Mouse (Mus musculus): ENCODE results near the gene Atp6v0c. TPM values are rescaled to one million over a fixed set of nuclear protein-coding genes. Genes with fewer than 3 reads are reported as not detected.
"Not testable (repeated sequence)": the region's sequence is repeated elsewhere in the genome, so short reads cannot be mapped to it uniquely, and the experiment has no call there.

The Atp6v0c gene
- total RNA-seq, 4 experiments from 2014 or later = 996 to 1,139 (median 1,074) TPM

- DNase-seq (ENCODE audit: low spot score in 2 of 2) = no peak
Measured at GRCm38 (mm10) chr17:24157121-24157520, 12.4 kb downstream of the Atp6v0c start.

GRCm38 (mm10) chr17:24156394-24156793 is 13.1 kb downstream of the Atp6v0c start:
- no peak for DNase-seq (ENCODE audit: low spot score in 2 of 2)

- DNase-seq (ENCODE audit: low spot score in 2 of 2) = no peak
Measured at GRCm38 (mm10) chr17:24155742-24156141, 13.8 kb downstream of the Atp6v0c start.

GRCm38 (mm10) chr17:24154463-24154862 is 15.0 kb downstream of the Atp6v0c start:
- no peak for DNase-seq (ENCODE audit: low spot score in 2 of 2)

GRCm38 (mm10) chr17:24151890-24152563 is 17.5 kb downstream of the Atp6v0c start:
- DNase-seq (ENCODE audit: low spot score in 2 of 2) = peak in 1 of 2 experiments; percentile 71

GRCm38 (mm10) chr17:24151382-24151781 is 18.1 kb downstream of the Atp6v0c start:
- no peak for DNase-seq (ENCODE audit: low spot score in 2 of 2)

DNA sequence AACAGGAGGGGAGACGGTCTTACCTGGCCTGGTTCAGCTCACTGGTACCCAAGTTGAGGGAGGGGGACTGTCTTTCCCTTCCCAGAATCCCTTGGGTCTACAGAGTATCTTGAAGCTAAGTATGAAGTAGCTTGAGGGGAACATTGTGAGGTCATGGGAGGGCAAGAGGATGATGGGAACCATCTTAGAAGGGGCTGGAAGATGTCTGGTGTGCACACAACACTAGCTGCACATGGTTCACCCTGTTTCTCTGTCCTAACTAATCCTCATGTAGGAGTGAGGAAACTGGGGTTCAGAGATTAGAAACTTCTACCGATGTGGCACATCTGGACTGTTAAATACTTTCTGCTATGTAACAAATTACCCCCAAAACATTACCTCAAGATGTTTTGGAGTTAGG is 18.7 kb downstream of the Atp6v0c start, which contains the start of gene Pdpk1:
Gene Pdpk1, minus strand, starts transcription at position 101 of the 400 bp plus-strand sequence.
- no peak for DNase-seq (ENCODE audit: low spot score in 2 of 2)

DNA sequence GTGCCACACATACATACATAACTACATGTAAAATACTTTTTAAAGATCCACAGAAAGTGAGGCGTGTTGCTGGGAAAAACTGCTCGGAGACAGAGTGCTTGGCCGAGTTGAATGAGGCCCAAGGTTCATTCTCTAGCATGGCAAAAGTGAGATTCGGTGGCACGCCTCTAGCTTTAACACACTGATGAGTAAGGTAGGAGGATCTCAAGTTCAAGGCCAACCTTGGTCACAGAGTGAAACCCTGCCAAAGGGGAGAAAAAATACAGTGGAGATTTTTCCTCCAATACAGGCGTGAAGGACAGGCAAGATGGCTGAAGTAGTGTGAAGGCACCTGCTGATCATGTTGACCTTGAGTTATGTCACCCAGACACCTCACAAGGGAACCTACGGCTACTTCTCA is 20.1 kb downstream of the Atp6v0c start:
- no peak for DNase-seq (ENCODE audit: low spot score in 2 of 2)

DNA sequence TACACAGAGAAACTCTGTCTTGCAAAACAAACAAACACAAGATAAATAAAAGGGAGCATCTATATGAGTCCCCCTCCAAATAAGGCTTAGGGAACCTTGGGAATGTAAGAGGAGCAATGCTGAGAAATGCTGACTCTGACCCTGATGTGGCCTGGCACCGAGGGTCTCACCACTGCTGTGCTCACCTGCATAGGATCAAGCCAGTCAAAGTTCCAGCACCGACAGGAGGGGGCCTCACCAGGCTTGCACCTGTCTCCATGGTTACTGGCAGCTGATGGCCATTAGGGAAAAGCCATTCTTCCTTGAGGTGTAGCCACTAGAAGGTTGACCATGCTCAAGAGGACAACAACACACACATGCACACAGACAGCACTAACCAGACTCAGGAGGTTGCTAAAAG is 26.6 kb downstream of the Atp6v0c start:
- no peak for DNase-seq (ENCODE audit: low spot score in 2 of 2)

DNA sequence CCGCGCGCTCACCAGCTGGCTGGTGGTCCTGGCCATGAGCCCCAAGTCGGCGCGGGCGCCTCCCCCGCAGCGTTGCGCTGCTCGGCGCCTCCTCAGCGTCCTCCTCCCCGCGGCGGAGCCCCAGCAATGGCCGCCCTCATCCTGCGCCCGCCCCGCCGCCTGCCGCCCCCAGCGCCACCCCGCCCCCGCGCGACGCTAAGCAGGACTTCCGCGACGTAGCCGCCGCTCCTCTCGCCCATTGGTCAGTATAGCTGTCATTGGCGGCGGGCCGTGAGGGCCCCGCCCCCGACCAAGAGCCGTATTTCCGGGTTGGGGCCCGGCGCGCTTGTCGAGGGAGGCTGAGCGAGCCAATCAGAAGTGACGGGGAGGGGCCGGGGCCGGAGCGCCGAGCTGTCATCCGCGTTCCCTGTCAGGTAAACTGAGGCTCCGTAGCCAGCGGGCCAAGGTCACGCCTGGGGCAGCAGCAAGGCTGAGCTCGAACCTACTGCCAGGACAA is 28.0 kb downstream of the Atp6v0c start:
- peak; percentile 95 to 96 for DNase-seq (ENCODE audit: low spot score in 2 of 2)

DNA sequence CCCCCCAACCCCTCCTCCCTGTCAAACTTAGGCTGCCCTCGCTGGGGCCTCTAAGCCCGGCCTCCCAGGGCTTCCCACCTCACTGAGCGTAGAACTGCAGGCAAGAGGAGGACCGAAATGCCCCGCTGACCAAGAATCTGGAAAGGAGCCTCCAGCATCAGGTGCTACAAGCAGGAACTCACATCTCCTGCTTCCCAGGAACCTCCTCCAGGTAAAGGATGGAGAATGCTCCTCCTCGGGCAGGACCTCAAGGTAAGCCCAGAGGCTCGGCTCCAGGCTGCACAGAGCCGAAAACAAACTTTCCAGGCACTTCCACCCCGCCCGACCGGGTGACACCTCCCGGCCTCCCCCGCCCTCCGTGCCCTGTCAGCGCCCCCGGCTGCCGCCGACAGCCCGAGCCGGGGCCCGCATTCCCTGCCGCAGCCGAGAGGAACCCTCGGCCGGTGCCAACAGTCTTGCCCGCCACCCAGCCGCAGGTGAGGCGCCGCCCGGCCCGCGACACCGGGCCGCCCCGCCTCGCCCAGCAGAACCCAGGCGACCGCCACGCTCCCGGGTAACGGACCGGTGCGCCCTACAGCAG is 28.6 kb downstream of the Atp6v0c start:
- DNase-seq (ENCODE audit: low spot score in 2 of 2) = no peak

GRCm38 (mm10) chr17:24139968-24140367 is 29.5 kb downstream of the Atp6v0c start:
- no peak for DNase-seq (ENCODE audit: low spot score in 2 of 2)

DNA sequence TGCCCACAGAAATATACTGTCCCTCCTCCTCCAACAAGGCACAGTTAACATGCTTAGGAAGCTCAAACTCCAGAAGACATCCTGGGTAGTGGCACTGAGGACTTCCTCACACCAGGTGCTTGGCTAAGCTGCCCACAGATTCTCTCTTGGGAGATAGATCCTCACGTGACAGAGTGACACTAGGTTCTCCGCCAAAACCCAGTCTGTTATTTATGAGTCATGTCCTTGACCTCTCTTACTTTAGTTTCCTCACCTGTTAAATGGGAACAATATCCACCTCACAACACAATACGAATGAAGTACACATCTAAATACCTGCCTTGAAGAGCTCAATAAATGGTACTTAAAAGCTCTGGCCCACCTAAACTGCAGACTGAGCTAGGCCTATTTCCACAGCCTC is 30.2 kb downstream of the Atp6v0c start:
- DNase-seq (ENCODE audit: low spot score in 2 of 2) = no peak

DNA sequence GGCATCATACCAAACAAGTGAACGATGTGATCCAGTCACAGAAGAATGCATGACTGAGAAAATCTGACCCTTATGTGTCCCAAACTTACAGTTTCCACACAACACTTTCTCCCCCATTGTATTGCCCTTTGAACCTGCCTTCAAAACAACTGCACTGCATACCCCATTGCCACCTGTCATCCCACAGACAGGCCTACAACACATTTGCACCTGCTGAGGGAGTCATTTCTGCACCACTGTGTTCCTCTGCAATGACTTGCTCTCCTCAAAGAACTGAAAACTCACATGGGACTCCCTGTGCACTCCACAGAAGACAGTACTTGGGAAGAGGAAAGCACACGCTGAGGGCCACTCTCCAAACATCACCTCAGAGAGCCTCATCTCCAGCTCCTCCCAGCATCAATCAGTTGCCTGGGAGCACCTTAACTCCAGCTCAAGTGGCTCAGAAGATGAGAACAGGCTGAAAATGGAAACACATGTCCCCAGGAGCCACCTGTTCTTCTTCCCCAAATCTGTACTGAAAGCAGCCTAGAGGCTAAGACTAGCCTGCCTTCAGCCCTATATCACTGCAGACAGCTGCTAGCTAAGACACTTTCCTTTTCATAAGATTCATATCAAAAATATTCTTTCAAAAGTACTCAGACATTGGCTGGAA is 32.1 kb downstream of the Atp6v0c start:
- DNase-seq (ENCODE audit: low spot score in 2 of 2) = no peak

DNA sequence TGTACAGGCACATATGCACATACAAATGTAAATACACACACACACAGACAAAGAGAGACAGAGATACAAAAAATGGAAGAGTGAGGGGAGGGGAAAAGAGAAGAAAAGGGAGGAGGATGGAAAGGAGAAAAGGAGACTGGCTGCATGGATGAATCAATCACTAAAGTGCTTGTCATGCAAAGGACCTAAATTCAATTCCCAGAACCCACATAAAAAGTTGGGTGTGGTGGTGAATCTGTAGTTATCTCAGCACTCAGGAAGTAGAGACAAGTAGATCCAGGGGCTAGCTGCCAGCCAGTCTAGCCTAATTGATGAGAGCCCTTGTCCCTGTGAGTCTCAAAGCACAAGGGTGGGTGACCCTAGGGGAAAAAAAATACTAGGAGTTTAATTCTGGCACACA is 35.4 kb downstream of the Atp6v0c start:
- no peak for DNase-seq (ENCODE audit: low spot score in 2 of 2)

DNA sequence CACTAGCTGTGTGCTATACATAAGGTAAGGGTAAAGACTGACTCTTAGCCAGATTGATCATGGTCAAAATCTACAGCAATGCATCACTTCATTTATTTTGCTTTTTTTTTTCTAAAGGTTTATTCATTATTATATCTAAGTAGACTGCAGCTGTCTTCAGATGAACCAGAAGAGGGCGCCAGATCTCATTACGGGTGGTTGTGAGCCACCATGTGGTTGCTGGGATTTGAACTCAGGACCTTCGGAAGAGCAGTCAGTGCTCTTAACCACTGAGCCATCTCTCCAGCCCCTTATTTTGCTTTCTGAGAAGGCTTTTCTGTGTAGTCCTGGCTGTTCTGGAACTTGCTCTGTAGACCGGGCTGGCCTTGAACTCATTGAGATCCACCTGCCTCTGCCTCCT is 36.6 kb downstream of the Atp6v0c start:
- not testable (repeated sequence) for DNase-seq (ENCODE audit: low spot score in 2 of 2)

GRCm38 (mm10) chr17:24131570-24131969 is 37.9 kb downstream of the Atp6v0c start:
- DNase-seq (ENCODE audit: low spot score in 2 of 2) = no peak

GRCm38 (mm10) chr17:24129246-24129645 is 40.3 kb downstream of the Atp6v0c start:
- not testable (repeated sequence) for DNase-seq (ENCODE audit: low spot score in 2 of 2)

GRCm38 (mm10) chr17:24127592-24127991 is 41.9 kb downstream of the Atp6v0c start:
- no peak for DNase-seq (ENCODE audit: low spot score in 2 of 2)

DNA sequence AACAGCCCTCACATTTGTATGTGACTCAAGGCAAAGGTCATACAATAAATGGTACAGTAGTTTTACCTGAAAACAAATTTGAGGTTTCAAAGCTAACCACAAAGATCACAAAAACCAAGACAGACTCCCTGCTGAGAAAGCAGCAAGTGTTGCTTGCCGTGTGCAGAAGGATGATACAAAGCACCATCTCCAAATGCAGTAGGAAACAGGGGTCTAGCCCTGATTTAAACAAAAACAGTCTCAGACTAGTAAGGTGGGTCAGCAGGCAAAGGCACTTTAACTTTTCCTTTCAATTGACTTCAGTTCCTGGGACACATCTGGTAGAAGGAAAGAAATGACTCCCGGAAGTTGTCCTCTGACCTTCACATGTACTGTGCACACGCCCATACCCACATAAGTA is 42.7 kb downstream of the Atp6v0c start:
- no peak for DNase-seq (ENCODE audit: low spot score in 2 of 2)

- no peak for DNase-seq (ENCODE audit: low spot score in 2 of 2)
Measured at GRCm38 (mm10) chr17:24119446-24119845, 50.1 kb downstream of the Atp6v0c start.

Data from layer of hippocampus, adult 8-10 months (tissue).